Mouse (Mus musculus): ENCODE results near the gene Pde4d.

- TF ChIP-seq CTCF (IDR thresholded peaks at IDR 0.05; ENCODE audit: low read depth) (no peak), EP300 (optimal IDR thresholded peaks at IDR 0.05) (no peak)
These were observed 17.3 kb downstream of the Pde4d start for GRCm38 (mm10) chr13:108467046-108467445.

Data from stomach, postnatal 0 days (tissue).